Mouse (Mus musculus) forebrain, embryonic 16.5 days (tissue): ENCODE data around the gene Opn1sw. TPM values are rescaled to one million over a fixed set of nuclear protein-coding genes. Genes with fewer than 3 reads are reported as not detected.

Experiments used
- microRNA-seq: library from miRNA; unstranded; fragments of <30 nt; microRNA quantifications from one replicate; pipeline ENCODE4, GENCODE M21; 2017
- polyA plus RNA-seq: library from polyadenylated mRNA; unstranded; fragments of >200 nt; fragmentation: Nextera tagmentation; extraction: Ambion mirVana; gene quantifications from 2 replicates; pipeline ENCODE4 v1.2.1, GENCODE M21; 2015

Opn1sw gene
- polyA plus RNA-seq, 1 experiment from 2014 or later = 0.41 TPM

Small RNA genes lying within 50 kb of the gene (microRNA-seq; reads per million reads assigned to microRNA genes)
- gene Gm26220 (not detected), gene Gm44354 (not detected)

Other genes with a start within 250 kb of the Opn1sw start
- 40.0 and 49.6 TPM in 2 replicates for gene Rbm28, start 223.5 kb downstream of the Opn1sw start, polyA plus RNA-seq
- 4.6 and 6.1 TPM in 2 replicates for gene Prrt4, start 208.9 kb downstream of the Opn1sw start, polyA plus RNA-seq
- gene Impdh1, start 172.1 kb downstream of the Opn1sw start, polyA plus RNA-seq = 63.3 and 74.5 TPM in 2 replicates
- 47.5 and 48.4 TPM in 2 replicates for gene Hilpda, start 116.0 kb downstream of the Opn1sw start, polyA plus RNA-seq
- gene Fam71f2, start 108.9 kb downstream of the Opn1sw start, polyA plus RNA-seq = 0.51 and 1.1 TPM in 2 replicates
- not detected in 2 replicates for gene Fam71f1, start 69.3 kb downstream of the Opn1sw start, polyA plus RNA-seq
- gene Calu, start 40.4 kb downstream of the Opn1sw start, polyA plus RNA-seq = 170 and 206 TPM in 2 replicates
- gene Ccdc136, start 7.8 kb upstream of the Opn1sw start, polyA plus RNA-seq = 37.7 and 45.5 TPM in 2 replicates
- 2.0 and 2.7 TPM in 2 replicates for gene Flnc, start 44.8 kb upstream of the Opn1sw start, polyA plus RNA-seq
- 295 and 324 TPM in 2 replicates for gene Atp6v1f, start 79.2 kb upstream of the Opn1sw start, polyA plus RNA-seq
- not detected in 2 replicates for gene Atp6v1fnb, start 83.0 kb upstream of the Opn1sw start, polyA plus RNA-seq
- gene Kcp, start 119.5 kb upstream of the Opn1sw start, polyA plus RNA-seq = 15.4 and 17.1 TPM in 2 replicates
- gene Irf5, start 138.2 kb upstream of the Opn1sw start, polyA plus RNA-seq = 1.5 and 2.2 TPM in 2 replicates
- 116 and 128 TPM in 2 replicates for gene Tnpo3, start 221.4 kb upstream of the Opn1sw start, polyA plus RNA-seq